Mouse (Mus musculus): ENCODE measurements at regions not wholly inside any gene's neighbourhood (a gene's known extent, or its start where the extent isn't known, plus 50 kb on each side); places are given as distances from the start of the nearest gene placed in this dataset.

DNA sequence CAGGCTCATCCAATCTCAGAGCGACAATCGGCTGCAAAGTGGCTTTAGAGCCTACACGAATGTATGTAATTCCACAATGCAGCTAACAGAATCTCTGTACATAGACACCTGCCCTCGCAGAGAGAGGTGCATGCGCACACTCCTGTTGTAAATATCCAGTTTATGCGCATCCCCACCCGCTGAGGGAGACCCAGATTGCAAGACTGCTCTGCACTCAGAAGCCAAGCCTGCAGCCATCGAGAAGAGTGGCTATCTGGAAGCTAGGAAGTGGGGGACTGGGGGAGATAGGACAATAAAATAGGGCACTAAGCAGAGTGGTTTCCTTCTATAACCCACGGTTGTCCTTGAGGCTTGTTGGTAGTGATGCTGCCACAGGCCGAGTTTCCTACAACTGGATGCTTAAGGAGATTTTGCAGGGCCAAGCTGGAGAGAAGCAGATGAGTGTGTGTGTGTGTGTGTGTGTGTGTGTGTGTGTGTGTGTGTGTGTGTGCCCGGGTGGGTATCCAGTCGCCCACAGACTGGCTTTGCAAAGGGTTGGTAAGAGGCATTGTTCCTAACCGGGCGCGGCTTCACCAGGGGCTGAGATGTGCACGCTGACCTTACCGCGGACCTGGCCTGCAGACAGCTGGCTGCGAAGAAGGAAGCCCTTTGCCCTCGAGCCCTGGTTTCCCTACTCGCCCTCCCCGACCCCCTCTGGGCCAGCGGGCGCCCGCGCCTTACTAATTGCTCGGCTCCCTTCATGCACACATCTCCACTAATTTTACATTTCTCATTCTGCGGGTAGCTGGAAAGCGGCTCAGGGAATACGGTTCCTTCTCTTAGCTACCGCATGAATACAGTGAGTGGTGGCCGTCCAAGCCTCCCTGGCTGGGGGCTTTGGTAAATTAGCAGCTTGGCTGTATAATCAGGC lies 81.1 kb upstream of the Tbca start:
- TF ChIP-seq POLR2A (IDR thresholded peaks at IDR 0.05; ENCODE audit: low read depth, low read length), result no peak
- TF ChIP-seq CTCF (IDR thresholded peaks at IDR 0.05; ENCODE audit: borderline replicate concordance, insufficient read depth, low read length), result no peak

All from embryonic fibroblast, embryonic 13.5 days (primary cell).